Mouse (Mus musculus) hindbrain, embryonic 10.5 days (tissue): ENCODE results near the gene Pttg1. TPM values are rescaled to one million over a fixed set of nuclear protein-coding genes. Genes with fewer than 3 reads are reported as not detected.

Source experiments
- DNase-seq: peaks from one replicate; pipeline ENCODE4 v3.0.0-alpha.2; 2017; ENCODE audit warnings: low spot score
- H3K27ac ChIP-seq: fragments of 300-500 bp; sonication (generic); 2 replicates; pipeline ENCODE4 v1.5.1; 2016; ENCODE audit warnings: mild to moderate bottlenecking, moderate library complexity
- H3K27me3 ChIP-seq: fragments of 300-500 bp; sonication (generic); 2 replicates; pipeline ENCODE4 v1.6.1; 2016; ENCODE audit warnings: mild to moderate bottlenecking; ENCODE audit not compliant: poor library complexity, insufficient read depth, severe bottlenecking
- H3K36me3 ChIP-seq: fragments of 300-500 bp; sonication (generic); 2 replicates; pipeline ENCODE4 v1.6.1; 2016; ENCODE audit warnings: mild to moderate bottlenecking, moderate library complexity
- H3K4me1 ChIP-seq: fragments of 300-500 bp; sonication (generic); replicated peaks from 2 replicates; pipeline ENCODE4 v1.6.1; 2016; ENCODE audit warnings: mild to moderate bottlenecking
- H3K4me3 ChIP-seq: fragments of 300-500 bp; sonication (generic); 2 replicates; pipeline ENCODE4 v1.5.1; 2016; ENCODE audit warnings: mild to moderate bottlenecking, moderate library complexity
- H3K9me3 ChIP-seq: fragments of 300-500 bp; sonication (generic); 2 replicates; pipeline ENCODE4 v1.6.1; 2016; ENCODE audit warnings: mild to moderate bottlenecking, moderate library complexity
- WGBS: fragments of 180-500 bp; shearing (Covaris S2); methylation state at CpG from one replicate; pipeline ENCODE4 v1.1.7; 2016; 5-methylcytosine and 5-hydroxymethylcytosine counted together
- polyA plus RNA-seq: library from polyadenylated mRNA; unstranded; fragments of >200 nt; fragmentation: Nextera tagmentation; extraction: Ambion mirVana; gene quantifications from 2 replicates; pipeline ENCODE4 v1.2.1, GENCODE M21; 2016

Gene Pttg1
- polyA plus RNA-seq, result 115 and 124 TPM in 2 replicates

GRCm38 (mm10) chr11:43425824-43426413, at the start of gene Pttg1:
Gene Pttg1, minus strand, starts transcription at chr11:43426251.
- H3K27ac ChIP-seq, result peak within 1 kb of the TSS; percentile 87
- no peaks in the 10 kb centered on the region for H3K27me3 ChIP-seq
- 3% methylated on average over 27 of the region's 27 CpGs for WGBS
- no peaks in the 10 kb centered on the region for H3K9me3 ChIP-seq
- peaks cover 26% of the 10 kb centered on the region for H3K36me3 ChIP-seq
- peak; percentile 83 for DNase-seq
- H3K4me1 ChIP-seq, result peaks cover 10% of the 10 kb centered on the region
- peak within 1 kb of the TSS; percentile 63 for H3K4me3 ChIP-seq

- no peaks in the 10 kb centered on the region for H3K36me3 ChIP-seq
- no peaks in the 10 kb centered on the region for H3K9me3 ChIP-seq
- peak; percentile 53 for DNase-seq
- H3K27ac ChIP-seq, result peak within 1 kb of the TSS; percentile 74
- peaks cover 19% of the 10 kb centered on the region for H3K27me3 ChIP-seq
- 4% methylated on average over 24 of the region's 24 CpGs for WGBS
- peak within 1 kb of the TSS; percentile 49 for H3K4me3 ChIP-seq
- H3K4me1 ChIP-seq, result peaks cover 18% of the 10 kb centered on the region
These were observed 48.2 kb upstream of the Pttg1 start, which contains the start of gene C1qtnf2 for GRCm38 (mm10) chr11:43474225-43474774. Gene C1qtnf2, plus strand, starts transcription at chr11:43474276.

GRCm38 (mm10) chr11:43473635-43474224, 47.7 kb upstream of the Pttg1 start:
- Histone ChIP-seq H3K4me3 (peak overlapping the region; percentile 49), H3K36me3 (no peaks in the 10 kb centered on the region), H3K4me1 (peaks cover 18% of the 10 kb centered on the region), H3K27me3 (peaks cover 19% of the 10 kb centered on the region), H3K27ac (peak overlapping the region; percentile 74; the same call in 1 of the 2 replicates), H3K9me3 (no peaks in the 10 kb centered on the region)
- WGBS, result 59% methylated on average over 15 of the region's 15 CpGs
- DNase-seq, result no peak

GRCm38 (mm10) chr11:43473115-43473514, 47.1 kb upstream of the Pttg1 start:
- Histone ChIP-seq H3K9me3 (no peaks in the 10 kb centered on the region), H3K36me3 (no peaks in the 10 kb centered on the region), H3K4me1 (peaks cover 18% of the 10 kb centered on the region), H3K4me3 (no peak overlapping the region), H3K27me3 (peaks cover 19% of the 10 kb centered on the region), H3K27ac (no peak overlapping the region)
- WGBS, result 80% methylated on average over 1 of the region's 1 CpGs
- no peak for DNase-seq

- 67% methylated on average over 6 of the region's 6 CpGs for WGBS
- no peaks in the 10 kb centered on the region for H3K36me3 ChIP-seq
- no peak overlapping the region for H3K27ac ChIP-seq
- H3K9me3 ChIP-seq, result no peaks in the 10 kb centered on the region
- H3K4me3 ChIP-seq, result no peak overlapping the region
- H3K27me3 ChIP-seq, result peaks cover 19% of the 10 kb centered on the region
- DNase-seq, result no peak
- peaks cover 18% of the 10 kb centered on the region for H3K4me1 ChIP-seq
These were observed 45.1 kb upstream of the Pttg1 start for GRCm38 (mm10) chr11:43470881-43471820.

- no peak overlapping the region for H3K4me3 ChIP-seq
- H3K9me3 ChIP-seq, result no peaks in the 10 kb centered on the region
- no peaks in the 10 kb centered on the region for H3K36me3 ChIP-seq
- no peak for DNase-seq
- no peak overlapping the region for H3K27ac ChIP-seq
- H3K27me3 ChIP-seq, result peaks cover 14% of the 10 kb centered on the region
- peaks cover 18% of the 10 kb centered on the region for H3K4me1 ChIP-seq
- 66% methylated on average over 5 of the region's 5 CpGs for WGBS
These were observed 44.1 kb upstream of the Pttg1 start for GRCm38 (mm10) chr11:43470118-43470517.

GRCm38 (mm10) chr11:43463204-43463603, 37.2 kb upstream of the Pttg1 start:
- Histone ChIP-seq H3K4me3 (no peak overlapping the region), H3K36me3 (no peaks in the 10 kb centered on the region), H3K9me3 (peaks cover 7% of the 10 kb centered on the region), H3K4me1 (no peaks in the 10 kb centered on the region), H3K27ac (no peak overlapping the region), H3K27me3 (no peaks in the 10 kb centered on the region)
- 94% methylated on average over 25 of the region's 25 CpGs for WGBS
- DNase-seq, result no peak

GRCm38 (mm10) chr11:43452266-43452665, 26.2 kb upstream of the Pttg1 start:
- Histone ChIP-seq H3K4me3 (no peak overlapping the region), H3K4me1 (no peaks in the 10 kb centered on the region), H3K27me3 (no peaks in the 10 kb centered on the region), H3K27ac (no peak overlapping the region), H3K9me3 (no peaks in the 10 kb centered on the region; the same call in 1 of the 2 replicates), H3K36me3 (peaks cover 6% of the 10 kb centered on the region)
- DNase-seq, result no peak
- 80% methylated on average over 2 of the region's 2 CpGs for WGBS

- 73% methylated on average over 4 of the region's 4 CpGs for WGBS
- Histone ChIP-seq H3K36me3 (peaks cover 15% of the 10 kb centered on the region), H3K4me1 (no peaks in the 10 kb centered on the region), H3K27me3 (no peaks in the 10 kb centered on the region), H3K9me3 (no peaks in the 10 kb centered on the region; the same call in 1 of the 2 replicates), H3K27ac (no peak overlapping the region), H3K4me3 (no peak overlapping the region)
- DNase-seq, result no peak
These were observed 25.3 kb upstream of the Pttg1 start for GRCm38 (mm10) chr11:43451322-43451721.

- WGBS, result 95% methylated on average over 2 of the region's 2 CpGs
- H3K9me3 ChIP-seq, result no peaks in the 10 kb centered on the region; the same call in 1 of the 2 replicates
- no peak overlapping the region for H3K27ac ChIP-seq
- no peaks in the 10 kb centered on the region for H3K4me1 ChIP-seq
- H3K4me3 ChIP-seq, result no peak overlapping the region
- DNase-seq, result no peak
- no peaks in the 10 kb centered on the region for H3K27me3 ChIP-seq
- peaks cover 29% of the 10 kb centered on the region for H3K36me3 ChIP-seq
These were observed 23.9 kb upstream of the Pttg1 start for GRCm38 (mm10) chr11:43449916-43450315.

- Histone ChIP-seq H3K9me3 (no peaks in the 10 kb centered on the region), H3K36me3 (peaks cover 96% of the 10 kb centered on the region), H3K4me1 (no peaks in the 10 kb centered on the region), H3K27ac (no peak overlapping the region), H3K27me3 (no peaks in the 10 kb centered on the region), H3K4me3 (no peak overlapping the region)
- no peak for DNase-seq
- WGBS, result 95% methylated on average over 13 of the region's 13 CpGs
These were observed 17.1 kb upstream of the Pttg1 start for GRCm38 (mm10) chr11:43443183-43443582.

- H3K9me3 ChIP-seq, result no peaks in the 10 kb centered on the region
- H3K27ac ChIP-seq, result no peak overlapping the region
- peaks cover 89% of the 10 kb centered on the region for H3K36me3 ChIP-seq
- H3K27me3 ChIP-seq, result no peaks in the 10 kb centered on the region
- no peak overlapping the region for H3K4me3 ChIP-seq
- H3K4me1 ChIP-seq, result no peaks in the 10 kb centered on the region
- DNase-seq, result no peak
- 96% methylated on average over 10 of the region's 10 CpGs for WGBS
These were observed 15.1 kb upstream of the Pttg1 start for GRCm38 (mm10) chr11:43441121-43441520.
